Mouse (Mus musculus) mature B cell (primary cell): Measurements from ENCODE around the gene Tsga13.

Experiments used
- in situ Hi-C: fragments of 300-500 bp; cut with MboI; formaldehyde crosslinking; loops from 2 replicates; pipeline ENCODE4 v1.14.3; 2019

The Tsga13 gene

DNA sequence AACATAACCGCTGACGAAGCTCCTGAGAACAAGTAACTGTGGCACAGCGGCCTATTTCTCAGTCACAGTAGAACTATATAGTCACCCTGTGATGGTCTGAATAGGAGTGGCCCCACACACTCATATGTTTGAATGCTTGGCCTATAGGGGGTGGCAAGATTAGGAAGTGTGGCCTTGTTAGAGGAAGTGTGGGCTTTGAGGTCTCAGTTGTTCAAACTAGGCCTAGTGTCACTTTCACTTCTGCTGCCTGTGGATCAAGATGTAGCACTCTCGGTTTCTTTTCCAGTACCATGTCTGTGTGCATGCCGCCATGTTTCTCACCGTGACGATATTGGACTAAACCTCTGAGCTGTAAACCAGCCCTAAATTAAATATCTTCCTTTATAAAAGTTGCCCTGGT, 59.4 kb downstream of the Tsga13 start:
- in situ Hi-C loops: no loop called here

DNA sequence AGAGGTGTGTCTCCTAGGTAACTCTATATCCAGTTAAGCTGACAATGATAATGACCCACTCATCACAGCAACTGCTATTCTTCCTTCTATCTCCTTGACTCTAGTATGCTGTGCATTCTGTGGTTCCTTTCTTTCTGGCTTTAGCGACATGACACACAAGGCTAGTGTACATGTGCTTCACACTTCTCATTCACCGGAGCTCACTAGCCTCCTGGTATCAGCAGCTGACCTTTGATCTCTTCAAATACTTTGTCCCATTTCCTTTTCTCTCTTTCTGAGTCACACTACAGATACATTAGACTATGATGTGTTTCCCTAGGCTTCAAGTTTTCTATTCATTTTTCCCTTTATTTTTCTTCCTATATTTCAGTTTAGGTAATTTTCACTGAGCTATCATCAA, 60.2 kb downstream of the Tsga13 start:
- in situ Hi-C loops: no loop called here

DNA sequence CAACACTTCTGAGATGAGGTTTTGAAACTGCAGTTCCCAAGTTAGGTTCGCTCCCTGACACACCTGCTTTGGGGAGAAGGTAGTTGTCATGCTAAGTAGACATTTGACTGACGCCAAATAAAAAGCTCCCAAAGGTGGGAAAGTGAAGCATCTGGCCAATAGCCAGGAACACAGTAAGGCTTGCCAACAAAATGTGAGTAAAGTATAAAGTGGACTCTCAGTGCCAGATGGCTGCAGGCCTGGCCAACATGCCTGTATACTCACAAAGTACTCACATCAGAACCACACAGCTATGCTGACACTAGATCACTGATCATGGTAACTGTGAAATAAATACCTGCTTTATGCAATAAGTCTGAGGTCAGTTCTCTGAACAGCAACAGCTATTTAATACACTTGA, 65.6 kb downstream of the Tsga13 start:
- in situ Hi-C loops: no loop called here
